Mouse (Mus musculus) spleen, postnatal 10 days (tissue): ENCODE data around the gene Pdpn.
"Not testable (repeated sequence)": the region's sequence is repeated elsewhere in the genome, so short reads cannot be mapped to it uniquely, and the experiment has no call there.

ENCODE experiments used
- DNase-seq, 2 experiments: peaks; one replicate each; pipeline ENCODE4 v3.0.0; 2021 to 2022; ENCODE audit warnings: low spot score in 2 of 2

Gene Pdpn

DNA sequence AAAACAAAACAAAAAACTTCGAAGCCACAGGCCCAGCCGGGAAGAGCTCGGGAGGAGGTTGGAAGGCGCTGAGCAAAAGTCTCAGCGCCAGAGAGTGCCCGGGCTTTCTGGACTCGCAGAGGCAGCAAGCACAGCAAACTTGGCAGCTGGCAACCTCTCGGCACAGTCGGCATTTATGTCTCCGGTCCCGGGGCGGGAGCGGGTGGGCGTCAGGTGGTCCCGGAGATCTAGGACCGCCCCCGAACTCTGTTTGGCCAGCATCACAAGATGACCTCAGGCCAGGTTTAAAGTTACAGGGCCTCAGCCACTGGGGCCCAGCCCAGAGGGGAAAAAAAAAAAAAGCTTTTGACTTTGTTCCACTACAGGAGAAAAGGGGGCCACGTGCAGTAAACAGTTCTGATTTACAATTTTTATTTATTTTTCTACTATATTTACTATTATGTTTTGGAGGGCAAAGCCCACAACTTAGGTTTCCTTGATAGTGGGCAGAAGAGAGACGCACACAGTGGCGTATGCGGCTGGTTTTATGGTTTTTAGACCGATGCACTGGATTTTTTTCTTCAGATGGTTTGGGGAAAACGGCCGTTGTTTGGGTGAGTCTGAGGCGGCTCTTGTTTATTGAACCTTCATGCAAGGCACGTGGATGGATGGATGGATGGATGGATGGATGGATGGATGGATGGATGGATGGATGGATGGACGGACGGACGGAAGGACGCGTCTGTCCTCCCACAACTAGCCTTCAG lies at the start of gene Pdpn:
Gene Pdpn, minus strand, starts transcription at position 240 of the 746 bp plus-strand sequence.
- DNase-seq, result no peak

- DNase-seq, result no peak
These were observed 49.3 kb upstream of the Pdpn start for GRCm38 (mm10) chr4:143348678-143349077.

- DNase-seq, result not testable (repeated sequence)
These were observed 46.1 kb upstream of the Pdpn start for GRCm38 (mm10) chr4:143345491-143345890.

GRCm38 (mm10) chr4:143341470-143341869 lies 42.1 kb upstream of the Pdpn start:
- no peak for DNase-seq

DNA sequence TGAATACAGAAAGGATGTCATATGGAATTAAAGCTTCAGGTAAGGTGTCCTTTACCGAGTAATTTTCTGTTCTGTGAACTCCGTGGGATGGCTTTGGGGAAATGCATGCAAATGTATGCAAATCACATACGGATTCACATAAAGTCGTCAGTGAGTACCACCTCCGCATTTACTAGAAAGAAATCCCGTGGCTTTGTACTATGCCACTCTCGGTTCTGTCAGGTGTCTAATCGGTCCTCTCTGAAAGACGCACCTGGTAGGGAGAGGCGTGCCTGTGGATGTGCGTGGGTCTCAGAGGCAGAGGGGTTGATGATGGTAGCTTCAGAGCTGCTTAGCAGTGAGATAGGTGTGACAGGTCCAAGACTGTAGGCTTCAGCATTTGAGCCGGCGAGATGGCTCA lies 40.4 kb upstream of the Pdpn start:
- DNase-seq, result no peak

DNA sequence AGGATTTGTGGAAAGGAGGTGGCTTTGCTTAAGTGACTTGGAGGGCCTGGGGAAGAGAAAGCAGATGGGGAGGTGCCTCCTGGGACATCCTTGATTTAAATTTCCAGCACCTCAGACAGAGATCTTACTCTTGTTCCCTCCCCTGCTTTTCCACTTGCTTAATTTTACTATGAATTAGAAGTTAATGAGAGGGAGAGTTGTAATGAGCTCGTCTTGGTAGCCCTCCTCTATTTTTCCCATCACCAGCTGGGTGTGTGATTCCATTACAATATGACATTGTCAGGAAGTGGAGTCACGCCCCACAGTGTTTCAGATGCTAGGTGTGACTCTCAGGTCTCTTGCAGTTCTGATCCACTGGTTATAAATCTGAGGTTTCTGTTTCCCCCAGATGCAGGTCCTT lies 36.7 kb upstream of the Pdpn start:
- DNase-seq, result no peak

GRCm38 (mm10) chr4:143334995-143335394 lies 35.6 kb upstream of the Pdpn start:
- DNase-seq, result no peak

GRCm38 (mm10) chr4:143334145-143334544 lies 34.8 kb upstream of the Pdpn start:
- DNase-seq, result no peak

DNA sequence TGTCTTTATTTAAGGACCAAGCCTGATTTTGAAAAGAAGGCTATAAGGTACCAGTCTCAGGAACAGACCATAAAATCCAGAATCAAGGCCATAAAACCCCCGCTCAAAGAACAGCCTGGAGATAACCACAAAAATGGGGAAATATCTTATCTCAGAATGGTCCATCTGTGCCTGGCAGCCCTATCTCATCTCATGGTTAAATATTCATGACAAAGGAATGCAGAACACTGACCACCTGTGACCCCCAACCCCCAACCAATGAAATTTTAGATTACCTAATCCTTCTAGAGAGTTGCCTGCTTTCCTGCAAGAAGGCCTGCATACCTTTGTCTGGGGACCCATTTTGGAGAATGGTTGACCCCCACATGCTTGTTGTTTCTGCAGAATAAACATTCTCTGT lies 32.4 kb upstream of the Pdpn start:
- no peak for DNase-seq

- DNase-seq, result no peak
These were observed 31.2 kb upstream of the Pdpn start for GRCm38 (mm10) chr4:143330566-143330965.

DNA sequence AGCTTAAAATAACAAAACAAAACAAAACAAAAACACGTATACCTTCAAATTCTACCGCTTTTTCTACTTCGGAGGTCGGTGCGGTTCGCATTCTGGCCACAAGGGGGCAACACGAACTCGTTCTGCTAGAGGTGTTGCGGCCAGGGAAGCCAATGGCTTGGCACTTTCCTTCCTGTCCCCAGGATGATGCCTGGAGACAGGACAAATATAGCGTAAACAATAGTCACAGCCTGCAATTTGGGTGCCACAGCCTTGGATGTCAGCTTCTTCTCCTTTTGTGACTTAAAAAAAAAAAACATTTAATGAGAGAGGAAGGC lies 26.2 kb upstream of the Pdpn start:
- peak; percentile 39 to 72 for DNase-seq

GRCm38 (mm10) chr4:143324925-143325624 lies 25.7 kb upstream of the Pdpn start:
- DNase-seq, result no peak

GRCm38 (mm10) chr4:143324176-143324924 lies 25.0 kb upstream of the Pdpn start:
- DNase-seq, result no peak

DNA sequence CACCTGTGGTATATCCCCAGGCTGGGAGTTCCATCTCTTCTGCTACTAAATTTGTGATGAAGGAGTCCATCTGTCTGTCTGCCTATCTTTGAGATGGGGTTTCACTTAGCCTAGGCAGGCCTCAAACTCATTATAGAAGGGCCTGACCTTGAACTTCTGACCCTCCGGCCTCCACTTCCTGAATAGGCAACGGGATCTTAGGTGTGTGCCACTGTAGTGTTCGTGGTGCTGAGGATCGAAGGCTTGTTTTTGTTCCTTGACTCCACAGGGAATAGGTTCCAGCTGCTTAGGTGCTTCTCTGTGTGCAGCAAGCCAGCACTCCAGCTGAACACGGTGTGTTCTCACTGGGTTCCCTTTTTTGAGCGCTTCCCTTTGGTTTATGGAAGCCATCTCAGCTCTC lies 13.9 kb upstream of the Pdpn start:
- DNase-seq, result no peak

DNA sequence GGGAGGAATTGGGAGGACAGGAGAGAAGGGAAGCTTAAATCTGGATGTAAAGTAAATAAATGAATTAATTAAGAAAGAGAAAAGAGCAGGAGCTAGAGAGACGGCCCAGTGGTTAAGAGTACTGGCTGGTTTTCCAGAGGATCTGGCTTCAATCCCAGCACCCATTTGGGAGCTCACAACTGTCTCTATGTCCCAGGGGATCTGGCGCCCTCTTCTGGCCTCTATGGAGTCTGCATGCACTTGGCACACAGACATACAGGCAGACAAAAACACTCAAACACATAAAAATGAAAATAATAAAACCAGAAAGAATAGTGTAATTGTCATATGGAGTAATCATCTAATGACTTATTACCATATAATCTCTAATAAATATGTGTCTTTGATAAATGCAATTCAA lies 12.0 kb upstream of the Pdpn start:
- DNase-seq, result peak in 1 of 2 experiments; percentile 24

- DNase-seq, result no peak
These were observed 6.8 kb upstream of the Pdpn start for GRCm38 (mm10) chr4:143305987-143306772.

GRCm38 (mm10) chr4:143305031-143305430 lies 5.7 kb upstream of the Pdpn start:
- no peak for DNase-seq

DNA sequence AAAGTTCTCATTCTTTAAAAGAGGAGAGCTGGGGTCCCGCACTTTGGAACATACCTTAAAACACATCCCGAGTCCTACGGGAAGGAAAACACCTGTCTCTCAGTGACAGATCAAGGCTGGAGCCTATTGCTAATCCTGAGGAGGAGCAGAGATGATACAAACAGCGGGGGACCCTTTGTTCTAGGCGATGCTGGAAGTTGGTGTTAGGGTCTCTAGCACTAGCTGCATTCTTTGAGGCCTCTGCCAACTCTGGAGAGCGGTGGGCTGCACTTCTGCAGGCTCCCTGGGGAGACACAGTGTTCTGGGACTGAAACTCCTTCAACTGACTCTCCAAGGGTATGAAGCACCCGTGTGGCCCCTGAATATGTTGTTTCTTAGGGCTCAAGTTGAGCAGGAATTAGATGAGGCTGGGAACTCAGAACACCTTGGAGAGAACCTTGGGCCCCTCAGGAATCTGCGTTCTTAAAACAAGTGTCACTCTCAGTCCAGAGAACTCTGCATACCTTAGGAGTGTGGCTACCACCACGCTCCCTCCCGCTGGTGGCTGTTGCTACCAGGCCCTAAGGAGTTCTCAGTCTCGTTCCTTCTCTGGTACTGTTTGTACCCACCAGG lies 3.0 kb upstream of the Pdpn start:
- DNase-seq, result no peak

DNA sequence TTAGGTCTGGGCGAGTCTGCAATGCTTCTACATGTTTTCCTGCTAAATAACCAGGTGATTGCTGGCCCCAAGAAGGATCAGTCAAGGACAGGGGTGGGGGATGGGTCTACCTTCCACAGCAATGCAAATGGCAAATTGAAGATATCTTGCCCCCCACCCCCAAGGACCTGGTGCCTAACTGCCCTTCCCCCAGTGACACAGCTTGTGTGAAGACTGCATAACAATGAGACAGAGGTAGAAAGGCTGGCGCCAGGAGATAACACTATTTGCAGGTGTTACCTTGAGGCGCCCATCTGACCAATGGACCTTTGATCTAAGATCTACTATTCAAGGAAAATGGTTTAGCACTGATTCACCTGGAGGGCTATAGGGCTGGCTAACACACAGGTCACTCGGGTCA lies 2.5 kb upstream of the Pdpn start:
- DNase-seq, result no peak

DNA sequence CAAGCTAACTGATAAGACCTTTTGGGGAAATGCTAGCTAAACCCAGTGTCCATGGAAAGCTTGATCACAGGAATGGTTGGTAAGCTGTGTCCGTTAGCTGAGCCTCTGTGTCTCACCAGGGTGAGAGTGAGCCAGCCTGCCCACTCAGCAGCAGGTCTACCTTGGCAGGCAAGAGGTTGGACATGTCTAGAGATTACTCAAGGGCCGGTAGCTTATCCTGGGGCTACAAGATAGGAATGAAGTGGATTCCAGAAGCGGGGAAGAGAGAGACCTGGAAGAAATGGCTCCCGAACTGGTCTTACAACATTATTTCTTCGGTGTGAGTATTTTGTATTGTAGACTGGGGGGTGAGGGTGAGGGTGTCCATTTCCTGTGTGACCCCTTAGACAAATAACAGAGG lies 1.7 kb upstream of the Pdpn start:
- DNase-seq, result no peak

DNA sequence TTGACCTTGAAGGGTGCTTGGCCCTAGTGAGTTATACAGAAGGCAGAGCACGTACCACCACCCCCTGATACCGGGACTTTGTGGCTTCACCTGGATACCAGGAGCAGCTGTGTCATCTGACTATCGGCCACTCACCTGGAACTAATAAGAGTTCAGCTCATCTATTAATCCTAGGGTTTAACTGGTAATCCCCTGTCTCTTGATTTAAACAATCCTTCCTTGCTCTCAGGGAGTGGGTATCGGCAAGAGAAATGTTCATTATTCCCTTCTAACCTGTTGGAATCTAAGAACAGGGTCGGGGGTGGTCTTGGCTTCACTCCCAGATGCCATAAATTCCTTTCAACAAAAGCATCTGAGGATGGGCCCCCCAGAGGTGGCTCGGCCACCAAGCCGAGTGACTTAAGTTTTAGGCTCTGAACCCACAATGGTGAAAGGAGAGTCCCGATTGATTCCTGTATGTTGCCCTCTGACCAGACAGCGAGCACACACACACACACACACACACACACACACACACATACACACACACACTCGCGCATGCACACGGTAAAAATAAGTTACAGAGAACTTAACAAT lies 837 bp upstream of the Pdpn start:
- DNase-seq, result no peak
